Mouse (Mus musculus) urinary bladder, adult 18-20 months (tissue): ENCODE data around the gene Zfp738.
"Not testable (repeated sequence)": the region's sequence is repeated elsewhere in the genome, so short reads cannot be mapped to it uniquely, and the experiment has no call there.

Source experiments
- DNase-seq, 2 experiments: peaks; one replicate each; pipeline ENCODE4 v3.0.0; 2022; ENCODE audit warnings: low spot score in 2 of 2, mixed read lengths in 2 of 2

Gene Zfp738

GRCm38 (mm10) chr13:67686971-67687370, at the start of gene Zfp738:
TSS of gene Zfp738 (minus strand) at chr13:67687071.
- no peak for DNase-seq

DNA sequence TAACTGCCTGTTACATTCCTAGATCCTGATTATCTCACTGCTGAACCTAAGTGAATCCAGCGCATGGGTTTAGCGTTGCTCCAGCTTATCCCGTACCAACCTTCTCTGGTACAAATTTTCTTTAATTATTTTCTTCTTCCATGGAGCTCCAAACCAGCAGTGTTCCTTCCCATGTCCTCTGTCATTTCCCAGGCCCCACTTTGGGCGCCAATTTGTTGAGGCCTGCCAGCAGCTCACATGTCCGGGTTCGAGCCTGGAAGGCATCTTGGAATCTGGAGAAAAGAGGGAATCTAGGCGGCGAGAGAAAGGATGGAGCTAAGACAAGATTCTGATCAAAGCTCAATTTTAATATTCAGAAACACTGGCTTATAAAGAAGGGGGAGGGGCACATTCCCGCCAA, 47.5 kb upstream of the Zfp738 start:
- not testable (repeated sequence) for DNase-seq

GRCm38 (mm10) chr13:67729441-67729840, 42.6 kb upstream of the Zfp738 start:
- DNase-seq: peak; percentile 5 to 19

DNA sequence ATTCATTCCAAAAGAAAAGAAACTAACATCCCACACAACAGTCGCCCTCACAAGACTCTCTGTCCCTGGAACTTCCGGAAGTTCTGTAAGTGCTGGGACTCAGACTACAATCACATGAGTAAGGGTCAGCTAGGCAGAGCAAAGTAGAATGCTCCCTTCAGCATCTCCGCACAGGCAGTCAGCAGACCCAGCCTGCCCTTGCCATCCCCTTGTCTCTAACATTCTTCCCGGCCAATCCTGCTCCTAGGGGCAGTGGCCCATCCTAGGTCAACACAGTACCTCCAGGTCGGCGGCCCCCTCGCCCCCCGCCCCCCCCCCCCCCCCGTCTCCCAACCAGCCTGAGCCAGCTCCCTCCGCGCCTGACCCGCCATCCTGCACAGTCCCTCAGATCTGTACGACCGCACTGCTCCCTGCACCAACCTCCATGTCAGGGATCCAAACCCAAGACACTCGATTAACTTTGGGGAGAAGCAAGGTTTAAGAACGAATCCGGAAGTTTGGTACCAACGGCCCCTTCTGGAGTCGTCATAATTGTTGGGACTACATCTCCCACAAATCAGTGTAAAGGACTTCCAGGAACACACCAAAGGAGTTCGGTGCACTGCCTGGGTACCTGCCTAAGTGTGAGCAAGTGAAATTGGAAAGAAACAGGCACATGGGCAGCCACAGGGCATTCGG, 41.9 kb upstream of the Zfp738 start, which contains the start of gene Zfp65:
Zfp65 (minus strand) TSS at position 533 of the 678 bp plus-strand sequence.
- peak; percentile 37 to 41 for DNase-seq

- no peak for DNase-seq
Observed at GRCm38 (mm10) chr13:67728106-67728505, 41.2 kb upstream of the Zfp738 start.

- not testable (repeated sequence) for DNase-seq
Observed at GRCm38 (mm10) chr13:67725331-67725730, 38.5 kb upstream of the Zfp738 start.

DNA sequence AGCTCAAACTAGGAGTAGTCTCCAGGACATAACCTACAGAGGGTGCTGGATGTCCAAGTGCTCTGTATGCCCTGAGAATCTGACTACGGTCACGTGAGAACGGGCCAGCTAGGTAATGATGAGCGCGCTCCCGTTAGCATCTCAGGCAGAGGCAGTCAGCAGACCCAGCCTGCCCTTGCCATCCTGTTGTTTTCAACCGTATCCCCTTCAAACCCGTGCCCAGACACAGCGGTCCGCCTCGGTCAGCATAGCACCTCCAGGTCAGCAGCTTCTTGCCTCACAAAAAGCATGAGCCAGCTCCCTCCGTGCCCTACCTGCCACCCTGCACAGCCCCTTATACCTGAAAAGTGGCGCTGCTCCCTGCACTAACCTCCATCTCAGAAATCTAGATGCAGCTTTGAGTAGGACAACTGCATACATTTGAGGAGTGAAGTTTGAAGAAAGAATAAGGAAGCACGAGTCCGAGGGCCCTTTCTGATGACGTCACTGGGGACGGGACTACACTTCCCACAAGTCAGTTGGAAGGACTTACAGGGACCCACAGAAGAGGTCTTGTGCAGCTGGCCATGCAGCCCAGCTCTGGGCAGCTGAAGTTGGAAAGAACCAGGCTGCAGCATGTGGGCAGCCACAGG, 37.1 kb upstream of the Zfp738 start:
- peak; percentile 78 to 84 for DNase-seq

DNA sequence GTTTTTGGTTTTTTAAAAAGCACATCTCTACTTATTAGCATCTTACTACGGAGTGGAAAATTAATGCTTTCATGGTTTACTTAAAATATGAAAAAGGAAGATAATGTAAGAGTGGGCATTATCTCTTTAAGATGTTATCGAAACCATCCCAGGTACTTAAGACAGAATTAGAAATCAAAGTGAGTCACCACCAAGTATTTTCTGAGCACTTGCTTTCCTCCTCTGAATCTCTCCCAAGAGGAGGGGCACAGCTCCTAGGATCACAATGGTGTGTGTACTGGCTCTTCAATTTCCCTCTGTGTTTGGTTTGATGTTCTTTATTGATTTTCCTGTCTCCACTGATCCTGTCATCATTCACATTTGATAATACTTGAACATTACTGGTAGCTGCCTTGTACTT, 3.0 kb downstream of the Zfp738 start:
- not testable (repeated sequence) for DNase-seq

- peak; percentile 75 to 77 for DNase-seq
Observed at GRCm38 (mm10) chr13:67682959-67683735, 3.7 kb downstream of the Zfp738 start.

GRCm38 (mm10) chr13:67674902-67675301, 12.0 kb downstream of the Zfp738 start:
- no peak for DNase-seq

- DNase-seq: no peak
Observed at GRCm38 (mm10) chr13:67652496-67652895, 34.4 kb downstream of the Zfp738 start.

DNA sequence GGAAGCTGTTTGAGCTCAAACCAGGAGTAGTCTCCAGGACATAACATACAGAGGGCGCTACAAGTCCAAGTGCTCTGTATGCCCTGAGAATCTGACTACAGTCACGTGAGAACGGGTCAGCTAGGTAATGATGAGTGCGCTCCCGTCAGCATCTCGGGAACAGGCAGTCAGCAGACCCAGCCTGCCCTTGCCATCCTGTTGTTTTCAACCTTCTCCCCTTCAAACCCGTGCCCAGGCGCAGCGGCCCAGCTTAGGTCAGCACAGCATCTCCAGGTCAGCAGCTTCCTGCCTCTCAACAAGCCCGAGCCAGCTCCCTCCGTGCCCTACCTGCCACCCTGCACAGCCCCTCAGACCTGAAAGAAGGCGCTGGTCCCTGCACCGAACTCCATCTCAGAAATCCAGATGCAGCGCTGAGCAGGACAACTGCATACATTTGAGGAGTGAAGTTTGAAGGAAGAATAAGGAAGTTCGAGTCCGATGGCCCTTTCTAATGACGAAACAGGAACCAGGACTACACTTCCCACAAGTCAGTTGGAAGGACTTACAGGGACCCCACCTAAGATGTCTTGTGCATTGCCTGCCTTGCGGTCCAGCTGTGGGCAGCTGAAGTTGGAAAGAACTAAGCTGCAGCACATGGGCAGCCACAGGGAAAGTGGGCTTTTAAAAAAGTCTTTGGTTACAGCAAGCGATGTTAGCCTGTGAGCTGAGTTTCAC, 49.4 kb downstream of the Zfp738 start, which contains the start of the genes Gm49345 and Zfp729a:
Gm49345 (minus strand) TSS at position 476 of the 714 bp plus-strand sequence.
Zfp729a (minus strand) TSS at position 498 of the 714 bp plus-strand sequence.
- peak; percentile 72 to 78 for DNase-seq

- DNase-seq: no peak
Observed at GRCm38 (mm10) chr13:67610108-67610507, 76.8 kb downstream of the Zfp738 start.

- DNase-seq: peak; percentile 83
Observed at GRCm38 (mm10) chr13:67609066-67609876, 77.6 kb downstream of the Zfp738 start, which contains the start of gene Zfp729b. TSS of gene Zfp729b (minus strand) at chr13:67609707.
